Mouse (Mus musculus) intestine, embryonic 16.5 days (tissue): ENCODE results near the gene Piezo1. TPM values are rescaled to one million over a fixed set of nuclear protein-coding genes. Genes with fewer than 3 reads are reported as not detected.

Experiments used
- ATAC-seq: fragments of 200-750 bp; cut with Nextera tagmentation; 2 replicates; pipeline ENCODE4 v1.8.0; 2017; ENCODE audit warnings: moderate TSS enrichment, moderate library complexity
- H3K27ac ChIP-seq: fragments of 300-500 bp; sonication (generic); 2 replicates; pipeline ENCODE4 v1.5.1; 2014; ENCODE audit warnings: mild to moderate bottlenecking, low read length
- H3K27me3 ChIP-seq: fragments of 300-500 bp; sonication (generic); replicated peaks from 2 replicates; pipeline ENCODE4 v1.6.1; 2014; ENCODE audit warnings: low read length, control low read depth, mixed read lengths; ENCODE audit not compliant: control insufficient read depth, insufficient read depth
- H3K36me3 ChIP-seq: fragments of 300-500 bp; sonication (generic); 2 replicates; pipeline ENCODE4 v1.6.1; 2014; ENCODE audit warnings: low read length, control low read depth; ENCODE audit not compliant: control insufficient read depth, insufficient read depth
- H3K4me1 ChIP-seq: fragments of 300-500 bp; sonication (generic); 2 replicates; pipeline ENCODE4 v1.6.1; 2014; ENCODE audit warnings: low read length, control low read depth, mixed read lengths; ENCODE audit not compliant: control insufficient read depth, insufficient read depth
- H3K4me2 ChIP-seq: fragments of 300-500 bp; sonication (generic); 2 replicates; pipeline ENCODE4 v1.6.1; 2014; ENCODE audit warnings: low read depth, low read length, control low read depth
- H3K4me3 ChIP-seq: fragments of 300-500 bp; sonication (generic); 2 replicates; pipeline ENCODE4 v1.5.1; 2014; ENCODE audit warnings: mild to moderate bottlenecking, low read length
- H3K9ac ChIP-seq: fragments of 300-500 bp; sonication (generic); 2 replicates; pipeline ENCODE4 v1.6.1; 2014; ENCODE audit warnings: low read depth, low read length
- H3K9me3 ChIP-seq: fragments of 300-500 bp; sonication (generic); 2 replicates; pipeline ENCODE4 v1.6.1; 2016; ENCODE audit warnings: low read length, control low read depth; ENCODE audit not compliant: control insufficient read depth
- WGBS: fragments of 180-500 bp; shearing (Covaris S2); extraction: QIAGEN DNeasy Blood & Tissue Kit; methylation state at CpG from one replicate; pipeline ENCODE4 v1.1.7; 2014; 5-methylcytosine and 5-hydroxymethylcytosine counted together
- microRNA-seq: library from miRNA; unstranded; fragments of <30 nt; microRNA quantifications from one replicate; pipeline ENCODE4, GENCODE M21; 2016
- polyA plus RNA-seq: library from polyadenylated mRNA; unstranded; fragments of >200 nt; fragmentation: Nextera tagmentation; extraction: Ambion mirVana; gene quantifications from 2 replicates; pipeline ENCODE4 v1.2.1, GENCODE M21; 2015

The Piezo1 gene
- polyA plus RNA-seq, 1 experiment from 2014 or later = 11.3 TPM

GRCm38 (mm10) chr8:122433269-122433905, 117.7 kb downstream of the Piezo1 start:
- 60% methylated on average over 11 of the region's 11 CpGs for WGBS
- Histone ChIP-seq H3K27me3 (no peaks in the 10 kb centered on the region), H3K36me3 (0 out of 2 replicates have a peak, but pooled peaks cover 12% of the 10 kb centered on the region), H3K4me1 (peaks cover 19% of the 10 kb centered on the region), H3K9ac (peak overlapping the region; percentile 87), H3K9me3 (no peaks in the 10 kb centered on the region), H3K27ac (peak overlapping the region; percentile 91), H3K4me2 (peak overlapping the region; percentile 91), H3K4me3 (no peak overlapping the region)
- ATAC-seq = no peak

- Histone ChIP-seq H3K27me3 (no peaks in the 10 kb centered on the region), H3K9ac (peak within 1 kb of the TSS; percentile 87), H3K4me2 (peak within 1 kb of the TSS; percentile 91), H3K27ac (peak within 1 kb of the TSS; percentile 91), H3K9me3 (no peaks in the 10 kb centered on the region), H3K4me1 (peaks cover 17% of the 10 kb centered on the region), H3K4me3 (peak within 1 kb of the TSS; percentile 68), H3K36me3 (peaks cover 12% of the 10 kb centered on the region; the same call in 1 of the 2 replicates)
- 2% methylated on average over 41 of the region's 45 CpGs for WGBS
- peak; percentile 93 for ATAC-seq
These were observed 118.5 kb downstream of the Piezo1 start, which contains the start of gene Cyba for GRCm38 (mm10) chr8:122432443-122433268. TSS of gene Cyba (minus strand) at chr8:122432930.

Small RNA genes within 50 kb of the gene (microRNA-seq; reads per million reads assigned to microRNA genes)
- not detected for gene Gm24366

Other genes with a start within 250 kb of the Piezo1 start
- not detected in 2 replicates for gene Trhr2, start 190.6 kb downstream of the Piezo1 start, polyA plus RNA-seq
- gene Zc3h18, start 174.7 kb downstream of the Piezo1 start, polyA plus RNA-seq = 40.5 and 43.1 TPM in 2 replicates
- gene Il17c, start 129.3 kb downstream of the Piezo1 start, polyA plus RNA-seq = not detected in 2 replicates
- 338 and 349 TPM in 2 replicates for gene Cyba, start 118.4 kb downstream of the Piezo1 start, polyA plus RNA-seq
- 80.4 and 81.7 TPM in 2 replicates for gene Mvd, start 107.9 kb downstream of the Piezo1 start, polyA plus RNA-seq
- gene Snai3, start 90.6 kb downstream of the Piezo1 start, polyA plus RNA-seq = 0.73 and 0.83 TPM in 2 replicates
- gene Rnf166, start 75.3 kb downstream of the Piezo1 start, polyA plus RNA-seq = 29.2 and 30.4 TPM in 2 replicates
- gene Ctu2, start 75.2 kb downstream of the Piezo1 start, polyA plus RNA-seq = 37.9 and 43.6 TPM in 2 replicates
- gene Cdt1, start 16.7 kb upstream of the Piezo1 start, polyA plus RNA-seq = 36.2 and 40.0 TPM in 2 replicates
- 736 and 778 TPM in 2 replicates for gene Aprt, start 25.6 kb upstream of the Piezo1 start, polyA plus RNA-seq
- 22.4 and 27.4 TPM in 2 replicates for gene Galns, start 60.1 kb upstream of the Piezo1 start, polyA plus RNA-seq
- 76.7 and 86.4 TPM in 2 replicates for gene Trappc2l, start 60.3 kb upstream of the Piezo1 start, polyA plus RNA-seq
- gene Pabpn1l, start 71.4 kb upstream of the Piezo1 start, polyA plus RNA-seq = 0.23 TPM in 1 of 2 replicates, not detected in the other
- 4.1 and 5.2 TPM in 2 replicates for gene Cbfa2t3, start 147.8 kb upstream of the Piezo1 start, polyA plus RNA-seq
- 31.4 and 34.5 TPM in 2 replicates for gene Acsf3, start 224.2 kb upstream of the Piezo1 start, polyA plus RNA-seq